Mouse (Mus musculus): ENCODE results near the gene Bgn.

GRCm38 (mm10) chrX:73509209-73509608 lies 25.8 kb downstream of the Bgn start:
- TF ChIP-seq POLR2A (IDR thresholded peaks at IDR 0.05; ENCODE audit: extremely low read depth, insufficient read depth, low read length) = no peak
- TF ChIP-seq CTCF (IDR thresholded peaks at IDR 0.05; ENCODE audit: low read depth, low read length) = no peak
